8 mouse cellular contexts compared by ENCODE assay signal in the genomic region with DNA sequence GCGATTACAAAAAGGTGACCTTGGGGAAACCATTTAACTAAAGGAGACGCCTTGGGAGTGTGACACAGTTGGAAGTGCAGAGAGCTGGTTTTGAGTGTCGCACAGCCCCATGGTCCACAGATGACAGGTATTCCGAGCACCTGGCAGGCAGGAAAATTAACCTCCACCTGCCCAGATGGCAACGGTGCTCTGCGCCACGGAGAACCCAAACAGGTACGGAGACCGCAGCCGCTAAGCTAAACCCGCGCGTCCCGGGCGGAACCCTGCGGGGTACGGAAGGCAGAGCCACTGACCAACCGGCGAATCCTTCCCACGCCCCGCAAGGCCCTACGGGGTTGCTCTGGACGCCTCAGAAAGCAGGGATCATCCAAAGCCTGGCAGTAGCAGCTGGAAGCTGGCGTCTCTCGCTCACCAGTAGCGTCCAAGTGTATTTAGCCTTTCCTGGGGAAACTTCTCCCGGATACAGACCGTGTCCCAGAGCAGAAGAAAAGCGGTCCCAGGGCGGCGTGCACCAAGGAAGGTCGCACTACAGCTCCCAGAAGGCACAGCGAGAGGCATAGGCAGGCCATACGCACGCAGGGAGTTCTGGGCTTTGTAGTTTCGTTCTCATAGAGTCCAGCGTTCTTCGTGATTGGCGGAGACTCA. TPM values are rescaled to one million over a fixed set of nuclear protein-coding genes. Genes with fewer than 3 reads are reported as not detected.
A peak's percentile ranks its signal among the peaks of the same experiment; 100 is the strongest.
DNase-seq lines count a peak whose midpoint lies in the region; ATAC-seq and TF ChIP-seq lines count a peak whose summit lies in the region.

A gene (minus strand): TSS at position 536 of the 645 bp plus-strand sequence.

- peak; percentile 99 for ATAC-seq in forebrain, embryonic 12.5 days (ENCODE audit: low FRiP score)
- peak; percentile 99 for ATAC-seq in liver, postnatal 0 days
- peak; percentile 99 for ATAC-seq in neural tube, embryonic 14.5 days (ENCODE audit: low read depth)

- peaks cover 3 to 13% of the 10 kb centered on the region in 2 experiments; a peak in 3 of 4 replicates for H3K4me1 ChIP-seq in CH12.LX (ENCODE audit: control insufficient read depth in 1 of 2, insufficient read depth in 2 of 2)
- H3K4me1 ChIP-seq in forebrain, embryonic 12.5 days: peaks cover 5% of the 10 kb centered on the region
- peaks cover 2% of the 10 kb centered on the region; the same call in 1 of the 2 replicates for H3K4me1 ChIP-seq in liver, postnatal 0 days (ENCODE audit: insufficient read depth)
- peaks cover 4% of the 10 kb centered on the region; the same call in 1 of the 2 replicates for H3K4me1 ChIP-seq in neural tube, embryonic 14.5 days (ENCODE audit: control insufficient read depth, insufficient read depth, low read length)

- peak within 1 kb of the TSS; percentile 86 for H3K4me2 ChIP-seq in CH12.LX (ENCODE audit: insufficient read depth, low read depth, poor library complexity, severe bottlenecking)
- H3K4me2 ChIP-seq in forebrain, embryonic 12.5 days: peak within 1 kb of the TSS; percentile 63
- H3K4me2 ChIP-seq in liver, postnatal 0 days (ENCODE audit: low read depth, low read length): peak within 1 kb of the TSS; percentile 99
- peak within 1 kb of the TSS; percentile 66 for H3K4me2 ChIP-seq in neural tube, embryonic 14.5 days (ENCODE audit: low read depth, low read length)

- no peaks in the 10 kb centered on the region for H3K27me3 ChIP-seq in CH12.LX (replicated peaks)
- H3K27me3 ChIP-seq in forebrain, embryonic 12.5 days: peaks cover 4% of the 10 kb centered on the region
- no peaks in the 10 kb centered on the region for H3K27me3 ChIP-seq in liver, postnatal 0 days (ENCODE audit: insufficient read depth, low read length)
- no peaks in the 10 kb centered on the region for H3K27me3 ChIP-seq in neural tube, embryonic 14.5 days (ENCODE audit: control insufficient read depth, insufficient read depth, low read length)

- H3K9ac ChIP-seq in CH12.LX (ENCODE audit: insufficient read depth, low read depth): peak within 1 kb of the TSS; percentile 44
- peak within 1 kb of the TSS; percentile 69 for H3K9ac ChIP-seq in forebrain, embryonic 12.5 days
- peak within 1 kb of the TSS; percentile 84 for H3K9ac ChIP-seq in liver, postnatal 0 days (replicated peaks)
- peak within 1 kb of the TSS; percentile 55 for H3K9ac ChIP-seq in neural tube, embryonic 14.5 days (replicated peaks; ENCODE audit: low read depth, low read length)

- no peak within 1 kb of the TSS for H3K27ac ChIP-seq in CH12.LX (ENCODE audit: insufficient read depth, low read depth)
- no peak within 1 kb of the TSS for H3K27ac ChIP-seq in forebrain, embryonic 12.5 days
- H3K27ac ChIP-seq in liver, postnatal 0 days (ENCODE audit: low read depth): peak within 1 kb of the TSS; percentile 87
- H3K27ac ChIP-seq in neural tube, embryonic 14.5 days (ENCODE audit: low read depth, low read length): 0 out of 2 replicates have a peak within 1 kb of the TSS, but pooled peaks have one; percentile 2

- no peak for TF ChIP-seq CTCF in CH12.LX (conservative IDR thresholded peaks at IDR 0.05 in 1 of 2, IDR thresholded peaks at IDR 0.05 in 1 of 2; ENCODE audit: low read depth in 2 of 2, low read length in 2 of 2)
- TF ChIP-seq CTCF in liver, postnatal 0 days (IDR thresholded peaks at IDR 0.05; ENCODE audit: low read depth): no peak

- intact Hi-C loops in heart, postnatal 10 days (cut with DNase I): no loop called here

- TF ChIP-seq EP300 in CH12.LX (IDR thresholded peaks at IDR 0.05; ENCODE audit: low read length): no peak
- no peak for TF ChIP-seq EP300 in liver, postnatal 0 days (IDR thresholded peaks at IDR 0.05; ENCODE audit: low read depth)

- H3K9me3 ChIP-seq in CH12.LX (replicated peaks; ENCODE audit: low read length): no peaks in the 10 kb centered on the region
- H3K9me3 ChIP-seq in forebrain, embryonic 12.5 days: no peaks in the 10 kb centered on the region
- no peaks in the 10 kb centered on the region for H3K9me3 ChIP-seq in liver, postnatal 0 days (ENCODE audit: low read length)
- no peaks in the 10 kb centered on the region for H3K9me3 ChIP-seq in neural tube, embryonic 14.5 days (ENCODE audit: control insufficient read depth, low read length)

- peak; percentile 82 for TF ChIP-seq POLR2A in CH12.LX (IDR thresholded peaks at IDR 0.05; ENCODE audit: low read depth, low read length)

- H3K36me3 ChIP-seq in CH12.LX (replicated peaks in 1 of 2; ENCODE audit: control insufficient read depth in 1 of 2, insufficient read depth in 1 of 2, low read length in 1 of 2): peaks cover 12 to 27% of the 10 kb centered on the region in 2 experiments
- 0 out of 2 replicates have a peak, but pooled peaks cover 13% of the 10 kb centered on the region for H3K36me3 ChIP-seq in forebrain, embryonic 12.5 days (replicated peaks)
- H3K36me3 ChIP-seq in liver, postnatal 0 days (replicated peaks; ENCODE audit: insufficient read depth, low read length): peaks cover 5% of the 10 kb centered on the region; the same call in 1 of the 2 replicates
- H3K36me3 ChIP-seq in neural tube, embryonic 14.5 days (ENCODE audit: control insufficient read depth, insufficient read depth, low read length): no peaks in the 10 kb centered on the region; the same call in 1 of the 2 replicates

- peak within 1 kb of the TSS; percentile 89 to 96 (median 90) for H3K4me3 ChIP-seq in CH12.LX (replicated peaks in 1 of 3; ENCODE audit: low read depth in 2 of 3, low read length in 2 of 3, poor library complexity in 1 of 3)
- peak within 1 kb of the TSS; percentile 78 for H3K4me3 ChIP-seq in forebrain, embryonic 12.5 days (replicated peaks)
- H3K4me3 ChIP-seq in liver, postnatal 0 days (ENCODE audit: low read depth, low read length): peak within 1 kb of the TSS; percentile 86
- H3K4me3 ChIP-seq in neural tube, embryonic 14.5 days (ENCODE audit: low read depth, low read length): peak within 1 kb of the TSS; percentile 60

- peaks cover 5% of the 10 kb centered on the region; the same call in 1 of the 2 replicates for H3K79me2 ChIP-seq in CH12.LX (replicated peaks; ENCODE audit: control insufficient read depth, extremely low read depth, insufficient read depth, poor library complexity, severe bottlenecking)

- in situ Hi-C loops in CH12.LX (cut with MboI; ENCODE audit: low pct_ligation_motif_present, low pct_unique_long_range_greater_than_20kb, low sequenced_read_pairs): no loop called here

- DNase-seq in CH12.LX (ENCODE audit: extremely low read depth): peak; percentile 90
- DNase-seq in c-Kit-positive CD71-positive TER-119-negative erythroid progenitor cells, embryonic 14.5 days (ENCODE audit: low read depth): peak; percentile 88
- peak; percentile 93 for DNase-seq in heart, postnatal 10 days
- peak; percentile 91 for DNase-seq in large intestine, adult 2 months (ENCODE audit: low read depth, low spot score)
- peak; percentile 86 for DNase-seq in liver, postnatal 0 days
- peak; percentile 85 for DNase-seq in testis, postnatal 10 days (ENCODE audit: low spot score)

- WGBS in forebrain, embryonic 12.5 days: under 1% methylated on average over 39 of the region's 39 CpGs
- WGBS in large intestine, adult 2 months: under 1% methylated on average over 39 of the region's 39 CpGs
- under 1% methylated on average over 39 of the region's 39 CpGs for WGBS in liver, postnatal 0 days (ENCODE audit: insufficient replicate concordance)
- 0% methylated on average over 39 of the region's 39 CpGs for WGBS in neural tube, embryonic 14.5 days

- dilution Hi-C loops in CH12.LX (cut with MboI; ENCODE audit: extremely low pct_ligation_motif_present, extremely low pct_unique_long_range_greater_than_20kb, low sequenced_read_pairs): no loop called here

- TF ChIP-seq RAD21 in CH12.LX (IDR thresholded peaks at IDR 0.05; ENCODE audit: low read depth, low read length): no peak

TF ChIP-seq in CH12.LX, 34 proteins besides CTCF, POLR2A, EP300 and RAD21 (continues in another document):
- TF ChIP-seq UBTF (IDR thresholded peaks at IDR 0.05; ENCODE audit: low read depth, low read length) (peak; percentile 73; the same call in 1 of the 2 replicates), MXI1 (IDR thresholded peaks at IDR 0.05; ENCODE audit: low read depth, low read length) (peak; percentile 98), MAX (IDR thresholded peaks at IDR 0.05; ENCODE audit: low read length) (no peak), NRF1 (IDR thresholded peaks at IDR 0.05; ENCODE audit: low read depth, low read length) (peak; percentile 55), JUN (IDR thresholded peaks at IDR 0.05; ENCODE audit: insufficient read depth, low read depth, low read length) (no peak), ELF1 (IDR thresholded peaks at IDR 0.05; ENCODE audit: low read depth, low read length) (peak; percentile 69), MYC (IDR thresholded peaks at IDR 0.05; ENCODE audit: low read depth, low read length) (peak; percentile 75; the same call in 1 of the 2 replicates), TCF12 (IDR thresholded peaks at IDR 0.05; ENCODE audit: low read depth, low read length) (peak; percentile 33; the same call in 1 of the 2 replicates), MAFK (IDR thresholded peaks at IDR 0.05; ENCODE audit: insufficient replicate concordance, low read length) (no peak), KAT2A (IDR thresholded peaks at IDR 0.05; ENCODE audit: insufficient replicate concordance, low read length) (peak; percentile 99), GABPA (IDR thresholded peaks at IDR 0.05; ENCODE audit: insufficient replicate concordance, low read depth, low read length) (peak; percentile 83; the same call in 1 of the 2 replicates), HCFC1 (IDR thresholded peaks at IDR 0.05; ENCODE audit: low read depth, low read length) (peak; percentile 98), TBP (conservative IDR thresholded peaks at IDR 0.05; ENCODE audit: low read depth, low read length) (peak; percentile 82), POLR2AphosphoS2 (IDR thresholded peaks at IDR 0.05; ENCODE audit: low read depth, low read length) (no peak), USF2 (conservative IDR thresholded peaks at IDR 0.05; ENCODE audit: low read depth, low read length) (no peak), ETS1 (conservative IDR thresholded peaks at IDR 0.05; ENCODE audit: low read depth, low read length) (no peak), CHD2 (IDR thresholded peaks at IDR 0.05; ENCODE audit: low read length) (no peak), MAZ (IDR thresholded peaks at IDR 0.05; ENCODE audit: low read depth, low read length) (no peak), MEF2A (IDR thresholded peaks at IDR 0.05; ENCODE audit: borderline replicate concordance, low read depth, low read length) (peak; percentile 43)

RNA-seq across cellular contexts. Expression of the gene that starts here (rescaled TPM):
- total RNA-seq in CH12.LX (2012; rRNA removed) (15.3 and 19.3 TPM in 2 replicates), CH12.LX (2014; rRNA removed) (19.1 and 21.9 TPM in 2 replicates)
- 16.6 and 18.5 TPM in 2 replicates for polyA plus RNA-seq in CH12.LX (2012; ENCODE audit: insufficient read length, low read depth)
- 16.7 and 18.7 TPM in 2 replicates for polyA plus RNA-seq in forebrain, embryonic 12.5 days (2016; fragmentation: Nextera tagmentation; extraction: Ambion mirVana)
- total RNA-seq in heart, postnatal 10 days (2021): 10 to 100 TPM; 31.4 to 34.6 TPM
- 4.2 and 4.7 TPM in 2 replicates for polyA plus RNA-seq in large intestine, adult 2 months (2012; rRNA removed)
- 6.3 and 6.6 TPM in 2 replicates for polyA plus RNA-seq in liver, postnatal 0 days (2015; fragmentation: Nextera tagmentation; extraction: Ambion mirVana)
- polyA plus RNA-seq in neural tube, embryonic 14.5 days (2014; fragmentation: Nextera tagmentation; extraction: Ambion mirVana): 20.5 and 21.3 TPM in 2 replicates

Comparison
In these comparisons a context has a peak if more than half of its experiments do, and no peak if none do; other contexts are left out.
1. H3K27ac ChIP-seq: peak in liver, postnatal 0 days (single experiment) and neural tube, embryonic 14.5 days (single experiment); none in CH12.LX (single experiment) and forebrain, embryonic 12.5 days (single experiment).
2. Peak in every context shown above with its lines, with median percentiles within 50 percentile points of each other: DNase-seq, H3K4me2 ChIP-seq, H3K4me3 ChIP-seq, H3K9ac ChIP-seq and ATAC-seq.